Mouse (Mus musculus): ENCODE results near the gene Spg7.
"Not testable (repeated sequence)": the region's sequence is repeated elsewhere in the genome, so short reads cannot be mapped to it uniquely, and the experiment has no call there.

Gene Spg7

GRCm38 (mm10) chr8:123062721-123063120 lies at the start of gene Spg7:
Spg7 (plus strand) TSS chr8:123062942.
- in situ Hi-C loops (cut with MboI; ENCODE audit: low sequenced_read_pairs) = no loop called here

GRCm38 (mm10) chr8:123014429-123014828 lies 48.3 kb upstream of the Spg7 start:
- in situ Hi-C loops (cut with MboI; ENCODE audit: low sequenced_read_pairs) = no loop called here

DNA sequence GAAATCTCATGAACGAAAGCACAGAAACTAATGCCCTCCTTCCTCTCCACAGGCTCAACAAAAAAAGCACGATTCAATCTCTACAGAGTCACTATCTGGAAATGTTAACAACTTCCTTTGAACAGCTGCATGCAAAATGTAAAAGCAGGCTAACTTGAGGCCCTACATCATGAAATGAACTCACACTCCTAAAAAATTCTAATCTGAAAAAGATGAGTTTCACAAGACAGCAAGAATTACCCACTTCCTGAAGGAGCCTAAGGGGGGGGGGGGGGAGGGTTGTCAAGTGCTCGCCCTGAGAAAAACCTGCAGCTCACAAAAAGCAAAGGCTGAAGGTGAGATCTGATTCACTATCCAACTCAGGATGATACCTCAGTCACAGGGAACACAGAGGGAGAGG lies 47.7 kb upstream of the Spg7 start:
- in situ Hi-C loops (cut with MboI; ENCODE audit: low sequenced_read_pairs) = no loop called here

GRCm38 (mm10) chr8:123017143-123017542 lies 45.6 kb upstream of the Spg7 start:
- in situ Hi-C loops (cut with MboI; ENCODE audit: low sequenced_read_pairs) = no loop called here

GRCm38 (mm10) chr8:123018484-123019164 lies 44.1 kb upstream of the Spg7 start:
- in situ Hi-C loops (cut with MboI; ENCODE audit: low sequenced_read_pairs) = no loop called here

- in situ Hi-C loops (cut with MboI; ENCODE audit: low sequenced_read_pairs) = no loop called here
Observed at GRCm38 (mm10) chr8:123020084-123020483, 42.7 kb upstream of the Spg7 start.

GRCm38 (mm10) chr8:123020859-123021258 lies 41.9 kb upstream of the Spg7 start:
- in situ Hi-C loops (cut with MboI; ENCODE audit: low sequenced_read_pairs) = no loop called here

- in situ Hi-C loops (cut with MboI; ENCODE audit: low sequenced_read_pairs) = no loop called here
Observed at GRCm38 (mm10) chr8:123021259-123021658, 41.5 kb upstream of the Spg7 start.

GRCm38 (mm10) chr8:123022727-123023126 lies 40.0 kb upstream of the Spg7 start:
- in situ Hi-C loops (cut with MboI; ENCODE audit: low sequenced_read_pairs) = no loop called here

DNA sequence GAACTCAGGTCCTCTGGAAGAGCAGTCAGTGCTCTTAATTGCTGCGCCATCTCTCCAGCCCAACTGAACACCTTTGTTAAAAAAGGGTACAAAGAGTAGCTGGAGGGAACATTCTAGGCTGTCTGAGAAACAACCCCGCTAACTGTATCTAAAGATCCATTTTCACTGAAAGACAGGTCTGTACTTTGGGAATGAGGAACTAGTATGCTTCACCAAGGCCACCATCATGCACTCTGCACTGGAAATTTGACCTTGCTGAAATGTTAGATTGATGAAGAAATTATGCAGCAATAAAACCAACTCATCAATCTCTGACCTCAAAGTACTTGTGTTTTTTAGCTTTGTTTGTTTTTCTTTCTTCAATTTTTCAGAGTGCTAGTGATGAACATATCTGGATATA lies 38.5 kb upstream of the Spg7 start:
- in situ Hi-C loops (cut with MboI; ENCODE audit: low sequenced_read_pairs) = no loop called here

DNA sequence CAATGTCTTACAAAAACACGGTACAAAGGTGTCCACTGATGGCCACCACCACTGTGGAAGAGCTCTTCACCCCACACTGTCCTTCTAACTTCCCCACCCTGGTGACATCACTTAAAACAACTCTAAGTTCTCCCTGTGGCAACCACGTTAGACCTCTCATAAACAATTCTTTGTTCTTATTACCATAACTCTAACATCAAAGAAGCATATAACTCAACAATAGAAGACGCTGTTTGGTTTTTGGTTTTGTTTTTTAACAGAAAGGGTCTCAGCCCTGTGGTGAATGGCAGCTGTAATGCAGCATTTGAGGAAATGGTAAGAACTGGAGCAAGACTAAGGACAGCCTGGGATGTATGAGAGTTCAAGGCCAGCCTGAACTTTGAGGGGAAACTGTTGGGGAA lies 36.8 kb upstream of the Spg7 start:
- in situ Hi-C loops (cut with MboI; ENCODE audit: low sequenced_read_pairs) = no loop called here

DNA sequence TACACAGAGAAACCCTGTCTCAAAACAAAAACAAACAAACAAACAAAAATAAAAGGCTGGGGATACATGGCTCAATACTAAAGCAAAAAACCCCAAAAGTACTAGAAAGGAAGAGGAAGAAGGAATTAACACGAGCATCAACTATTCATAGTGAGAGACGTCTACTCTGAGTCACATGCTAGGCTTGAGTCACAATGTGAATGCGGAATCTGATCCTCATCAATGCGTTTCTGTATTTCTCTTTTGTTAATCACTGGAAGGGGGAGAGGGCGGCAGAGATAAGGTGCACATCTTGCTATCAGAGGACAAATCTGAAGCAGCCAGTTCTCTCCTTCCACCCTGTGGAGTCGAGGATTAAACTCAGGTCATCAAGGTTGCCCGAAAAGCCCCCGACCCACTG lies 35.0 kb upstream of the Spg7 start:
- in situ Hi-C loops (cut with MboI; ENCODE audit: low sequenced_read_pairs) = no loop called here

DNA sequence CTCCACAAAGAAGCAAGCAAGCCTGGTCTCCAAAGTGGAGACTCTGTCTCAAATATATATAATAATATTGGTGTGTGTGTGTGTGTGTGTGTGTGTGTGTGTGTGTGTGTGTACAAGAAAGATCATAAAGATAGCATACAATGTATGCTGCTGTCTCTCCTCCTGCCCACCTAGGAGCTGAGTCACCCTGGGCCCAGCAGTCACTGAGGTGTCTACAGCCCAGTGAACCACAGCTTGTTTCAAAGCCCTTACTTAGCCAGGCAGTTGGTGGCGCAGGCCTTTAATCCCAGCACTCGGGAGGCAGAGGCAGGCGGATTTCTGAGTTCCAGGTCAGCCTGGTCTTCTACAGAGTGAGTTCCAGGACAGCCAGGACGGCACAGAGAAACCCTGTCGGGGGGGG lies 32.7 kb upstream of the Spg7 start:
- in situ Hi-C loops (cut with MboI; ENCODE audit: low sequenced_read_pairs) = not testable (repeated sequence)

DNA sequence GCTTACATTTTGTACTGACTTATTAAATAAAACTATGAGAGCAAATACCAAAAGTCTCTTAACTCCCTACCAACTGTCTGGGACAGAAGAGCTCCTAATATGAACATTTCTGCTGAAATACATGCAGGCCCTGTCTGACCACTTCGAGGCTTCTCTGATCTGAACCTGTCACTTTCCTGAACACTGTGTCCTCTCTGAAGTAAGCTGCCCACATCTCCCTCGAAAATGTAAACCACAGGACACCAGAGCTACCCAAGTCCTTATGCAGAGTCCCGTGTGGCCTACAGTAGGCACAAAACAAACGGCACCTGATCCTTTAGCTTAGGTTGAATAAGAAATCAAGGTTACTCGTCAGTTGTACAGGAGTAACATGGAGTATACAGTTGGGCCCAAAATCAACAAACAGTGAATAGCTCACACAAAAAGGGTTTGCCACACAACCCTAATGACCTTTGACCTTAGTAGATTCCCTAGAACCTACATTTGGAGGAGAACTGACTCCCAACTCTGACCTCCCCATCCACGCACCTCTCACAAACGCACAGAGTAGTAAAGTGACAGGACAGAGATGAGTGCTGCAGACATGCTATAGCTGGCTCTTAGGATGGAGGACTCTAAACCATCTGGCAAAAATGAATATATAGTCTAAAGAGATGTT lies 31.3 kb upstream of the Spg7 start:
- in situ Hi-C loops (cut with MboI; ENCODE audit: low sequenced_read_pairs) = no loop called here

GRCm38 (mm10) chr8:123032730-123033129 lies 30.0 kb upstream of the Spg7 start:
- in situ Hi-C loops (cut with MboI; ENCODE audit: low sequenced_read_pairs) = no loop called here

DNA sequence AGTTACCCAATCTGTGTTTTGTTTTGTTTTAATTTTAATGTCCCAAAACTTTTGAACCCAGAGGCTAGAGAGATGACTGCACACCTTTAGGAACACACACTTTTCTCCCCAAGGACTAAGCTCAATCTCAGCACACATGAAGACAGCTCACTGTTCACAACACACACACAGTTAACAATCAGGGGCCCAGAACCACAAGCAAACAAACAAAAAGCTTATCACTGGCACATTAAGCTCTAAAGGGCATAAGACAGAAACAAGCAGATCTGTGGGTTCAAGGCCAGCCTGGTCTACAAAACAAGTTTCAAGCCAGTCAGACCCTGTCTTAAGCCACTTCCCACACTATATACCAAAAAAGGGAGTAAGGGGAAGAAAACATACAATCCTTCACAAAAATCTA lies 29.3 kb upstream of the Spg7 start:
- in situ Hi-C loops (cut with MboI; ENCODE audit: low sequenced_read_pairs) = no loop called here

DNA sequence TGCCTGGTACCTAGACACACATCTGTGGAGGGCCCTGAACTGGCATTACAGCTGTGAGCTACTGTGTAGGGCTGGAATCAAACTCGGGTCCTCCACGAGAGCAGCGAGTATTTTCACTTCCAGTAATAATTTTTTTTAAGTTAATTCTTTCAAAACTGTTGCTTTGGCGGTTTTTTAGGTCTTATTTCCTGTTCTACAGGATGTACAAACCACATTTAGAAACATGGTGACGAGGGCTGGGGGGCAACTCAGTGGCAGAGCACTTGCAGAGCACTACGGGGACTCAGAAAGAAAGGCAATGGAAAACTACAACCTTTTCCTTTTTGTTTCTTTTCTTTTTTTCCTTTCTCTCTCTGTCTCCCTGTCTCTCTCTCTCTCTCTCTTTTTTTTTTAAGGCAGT lies 28.6 kb upstream of the Spg7 start:
- in situ Hi-C loops (cut with MboI; ENCODE audit: low sequenced_read_pairs) = no loop called here

DNA sequence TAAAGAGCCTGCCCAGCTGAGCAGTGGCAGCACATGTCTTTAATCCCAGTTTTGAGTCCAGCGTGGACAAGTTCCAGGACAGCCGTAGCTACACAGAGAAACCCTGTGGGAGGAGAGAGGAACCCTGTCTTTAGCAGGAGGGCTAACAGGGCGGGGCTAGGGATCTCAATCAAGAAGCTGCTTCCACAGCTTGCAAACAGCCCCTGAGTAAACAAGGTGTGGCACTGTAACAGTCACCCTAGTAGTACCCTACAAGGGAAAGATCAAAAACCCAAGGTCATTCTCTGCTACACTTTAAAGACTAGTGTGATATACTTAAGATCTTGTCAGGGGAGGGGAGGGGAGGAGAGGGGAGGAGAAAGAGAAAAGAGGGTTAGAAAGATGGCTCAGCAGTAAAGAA lies 25.8 kb upstream of the Spg7 start:
- in situ Hi-C loops (cut with MboI; ENCODE audit: low sequenced_read_pairs) = no loop called here

DNA sequence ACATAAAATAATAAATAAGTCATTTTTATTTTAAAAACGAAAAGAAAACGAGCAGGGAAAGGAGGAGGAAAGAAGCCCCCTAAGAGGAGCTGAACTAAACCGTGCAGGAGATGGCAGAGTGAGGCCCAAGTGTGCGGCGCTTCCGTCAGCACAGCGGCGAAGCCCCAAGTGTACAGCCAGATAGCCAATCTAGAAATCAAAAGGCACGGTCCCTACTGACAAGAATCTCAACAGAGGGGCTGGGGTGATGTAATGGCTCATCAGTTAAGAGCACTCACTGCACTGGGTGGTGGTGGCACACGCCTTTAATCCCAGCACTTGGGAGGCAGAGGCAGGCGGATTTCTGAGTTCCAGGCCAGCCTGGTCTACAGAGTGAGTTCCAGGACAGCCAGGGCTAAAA lies 25.3 kb upstream of the Spg7 start:
- in situ Hi-C loops (cut with MboI; ENCODE audit: low sequenced_read_pairs) = no loop called here

DNA sequence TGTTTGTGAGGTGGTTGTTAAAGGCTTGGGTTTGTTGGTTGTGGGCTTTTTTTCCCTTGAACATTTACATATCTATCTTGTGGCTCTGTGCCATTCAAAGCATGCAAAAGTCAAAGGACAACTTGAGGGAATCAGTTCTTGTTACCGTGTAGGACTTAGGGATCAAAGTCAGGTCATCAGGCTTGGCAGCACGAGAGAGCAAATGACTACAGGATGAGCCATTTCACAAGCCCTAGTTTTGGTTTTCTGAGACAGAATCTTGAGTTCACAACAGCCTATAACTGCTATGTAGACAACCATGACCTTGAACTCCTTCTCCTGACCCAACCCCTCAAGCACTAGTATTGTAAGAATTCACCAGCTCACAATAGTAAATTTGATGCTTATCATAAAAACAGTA lies 24.4 kb upstream of the Spg7 start:
- in situ Hi-C loops (cut with MboI; ENCODE audit: low sequenced_read_pairs) = no loop called here

- in situ Hi-C loops (cut with MboI; ENCODE audit: low sequenced_read_pairs) = no loop called here
Observed at GRCm38 (mm10) chr8:123039376-123040109, 23.2 kb upstream of the Spg7 start.

DNA sequence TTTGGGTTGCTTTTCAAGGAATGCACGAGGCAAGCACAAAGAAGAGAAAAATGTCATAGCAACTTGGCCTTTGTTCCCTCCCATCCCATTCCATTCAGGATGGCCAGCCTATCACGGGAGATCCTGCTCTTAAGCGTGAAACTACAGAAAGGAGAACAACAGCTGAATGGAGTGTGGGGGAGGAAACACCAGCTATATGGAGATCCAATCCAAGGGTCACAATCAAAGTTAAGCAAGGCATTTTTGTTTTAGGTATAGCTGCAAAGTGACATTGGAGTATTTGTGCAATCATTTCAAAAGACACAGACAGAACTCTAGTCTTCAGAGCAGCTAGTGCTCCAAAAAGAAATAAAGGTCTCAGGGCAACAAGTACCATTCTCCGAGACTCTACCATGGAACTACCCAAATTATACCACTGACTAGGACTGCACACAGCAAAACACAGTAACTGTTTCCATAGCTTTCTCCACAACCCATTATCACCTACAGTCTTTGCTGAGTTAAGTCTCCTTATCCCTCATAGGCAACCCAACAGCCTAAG lies 22.6 kb upstream of the Spg7 start:
- in situ Hi-C loops (cut with MboI; ENCODE audit: low sequenced_read_pairs) = no loop called here

Data from CH12F3 (cell line).